Mouse (Mus musculus): ENCODE measurements around the gene Cenpx. TPM values are rescaled to one million over a fixed set of nuclear protein-coding genes. Genes with fewer than 3 reads are reported as not detected.

Cenpx gene
- polyA plus RNA-seq, 1 experiment from 2014 or later: 106 TPM

DNA sequence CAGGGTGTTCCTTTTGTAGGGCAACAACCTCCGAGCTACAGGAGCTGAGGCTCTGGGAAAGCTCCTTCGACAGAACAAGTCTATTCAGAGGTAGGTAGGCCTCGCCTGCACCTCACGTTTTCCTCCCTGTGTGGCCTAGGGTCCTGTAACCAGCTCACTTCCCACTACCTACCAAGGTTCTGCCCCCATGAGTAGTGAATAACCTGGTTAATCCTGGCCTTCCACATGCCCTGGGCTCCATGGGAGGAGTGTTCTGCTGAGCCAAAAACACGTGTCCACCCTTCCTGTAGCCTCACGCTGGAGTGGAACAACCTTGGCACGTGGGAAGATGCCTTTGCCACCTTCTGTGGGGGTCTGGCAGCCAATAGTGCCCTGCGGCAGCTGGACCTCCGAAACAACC lies 1.6 kb upstream of the Cenpx start:
- 93% methylated on average over 9 of the region's 9 CpGs for WGBS
- no peaks in the 10 kb centered on the region for H3K27me3 ChIP-seq (ENCODE audit: control insufficient read depth, insufficient read depth, low read length)
- H3K4me3 ChIP-seq (replicated peaks; ENCODE audit: low read length): no peak overlapping the region
- H3K9ac ChIP-seq: no peak overlapping the region
- H3K36me3 ChIP-seq (replicated peaks; ENCODE audit: control insufficient read depth, insufficient read depth): peaks cover 37% of the 10 kb centered on the region
- DNase-seq (ENCODE audit: low spot score) (no peak), ATAC-seq (ENCODE audit: low FRiP score) (no peak)
- peaks cover 17% of the 10 kb centered on the region for H3K4me1 ChIP-seq (replicated peaks; ENCODE audit: control insufficient read depth, insufficient read depth, low read length)
- no peak overlapping the region for H3K27ac ChIP-seq
- H3K9me3 ChIP-seq (ENCODE audit: control insufficient read depth, low read length): no peaks in the 10 kb centered on the region
- no peak overlapping the region for H3K4me2 ChIP-seq (replicated peaks)

- peak overlapping the region; percentile 59 for H3K4me3 ChIP-seq (replicated peaks; ENCODE audit: low read length)
- no peaks in the 10 kb centered on the region for H3K9me3 ChIP-seq (ENCODE audit: control insufficient read depth, low read length)
- H3K4me2 ChIP-seq (replicated peaks): peak overlapping the region; percentile 99
- no peak overlapping the region for H3K27ac ChIP-seq
- ATAC-seq (ENCODE audit: low FRiP score): no peak
- H3K36me3 ChIP-seq (replicated peaks; ENCODE audit: control insufficient read depth, insufficient read depth): peaks cover 43% of the 10 kb centered on the region
- WGBS: 65% methylated on average over 10 of the region's 10 CpGs
- H3K27me3 ChIP-seq (ENCODE audit: control insufficient read depth, insufficient read depth, low read length): no peaks in the 10 kb centered on the region
- peaks cover 17% of the 10 kb centered on the region for H3K4me1 ChIP-seq (replicated peaks; ENCODE audit: control insufficient read depth, insufficient read depth, low read length)
- H3K9ac ChIP-seq: peak overlapping the region; percentile 74
- DNase-seq (ENCODE audit: low spot score): no peak
These were observed 1.0 kb upstream of the Cenpx start for GRCm38 (mm10) chr11:120714546-120714945.

DNA sequence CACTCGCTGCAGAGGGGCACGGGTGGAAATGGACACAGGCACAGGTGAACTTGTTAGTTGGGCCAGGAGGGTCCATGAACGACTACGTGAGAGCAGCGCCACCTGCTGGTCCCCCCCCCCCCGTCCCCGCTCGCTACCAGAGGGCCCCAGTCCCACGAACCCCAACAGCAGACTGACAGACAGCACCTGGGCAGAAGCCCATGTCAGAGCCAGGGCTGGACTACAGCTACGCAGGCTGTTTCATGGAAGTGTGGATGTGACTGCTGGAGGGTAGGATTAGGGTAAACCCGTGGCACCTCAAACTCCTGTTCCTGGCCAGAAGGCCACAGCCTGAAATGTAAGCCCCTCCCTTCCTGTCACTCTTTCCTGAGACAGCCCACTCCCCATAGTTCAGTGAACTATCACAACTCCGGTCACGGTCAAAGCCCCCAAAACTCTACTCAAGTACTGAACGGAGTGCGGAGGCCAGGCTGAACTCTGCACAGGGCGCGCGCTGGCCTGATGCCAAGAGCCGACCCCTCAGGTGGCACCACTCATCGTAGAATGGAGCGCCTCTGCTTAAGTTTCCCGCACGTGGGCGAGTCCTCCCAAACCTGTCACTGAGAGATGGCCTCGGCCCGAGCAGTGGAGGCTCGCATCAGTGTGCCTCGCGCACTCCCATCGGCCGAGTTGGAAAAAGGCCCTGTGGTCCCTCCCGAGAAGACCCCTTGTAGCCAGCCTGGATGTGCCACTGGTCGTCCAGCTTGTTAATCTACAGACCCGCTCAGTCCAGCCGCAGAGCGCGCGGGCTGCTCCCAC lies 568 bp downstream of the Cenpx start:
- Histone ChIP-seq H3K4me1 (replicated peaks; ENCODE audit: control insufficient read depth, insufficient read depth, low read length) (peaks cover 17% of the 10 kb centered on the region), H3K4me3 (replicated peaks; ENCODE audit: low read length) (peak overlapping the region; percentile 59), H3K36me3 (replicated peaks; ENCODE audit: control insufficient read depth, insufficient read depth) (peaks cover 41% of the 10 kb centered on the region), H3K9ac (peak overlapping the region; percentile 69), H3K27me3 (ENCODE audit: control insufficient read depth, insufficient read depth, low read length) (no peaks in the 10 kb centered on the region), H3K27ac (peak overlapping the region; percentile 72), H3K4me2 (replicated peaks) (peak overlapping the region; percentile 99), H3K9me3 (ENCODE audit: control insufficient read depth, low read length) (no peaks in the 10 kb centered on the region)
- DNase-seq (ENCODE audit: low spot score) (no peak), ATAC-seq (ENCODE audit: low FRiP score) (peak; percentile 56)
- 1% methylated on average over 38 of the region's 38 CpGs for WGBS

DNA sequence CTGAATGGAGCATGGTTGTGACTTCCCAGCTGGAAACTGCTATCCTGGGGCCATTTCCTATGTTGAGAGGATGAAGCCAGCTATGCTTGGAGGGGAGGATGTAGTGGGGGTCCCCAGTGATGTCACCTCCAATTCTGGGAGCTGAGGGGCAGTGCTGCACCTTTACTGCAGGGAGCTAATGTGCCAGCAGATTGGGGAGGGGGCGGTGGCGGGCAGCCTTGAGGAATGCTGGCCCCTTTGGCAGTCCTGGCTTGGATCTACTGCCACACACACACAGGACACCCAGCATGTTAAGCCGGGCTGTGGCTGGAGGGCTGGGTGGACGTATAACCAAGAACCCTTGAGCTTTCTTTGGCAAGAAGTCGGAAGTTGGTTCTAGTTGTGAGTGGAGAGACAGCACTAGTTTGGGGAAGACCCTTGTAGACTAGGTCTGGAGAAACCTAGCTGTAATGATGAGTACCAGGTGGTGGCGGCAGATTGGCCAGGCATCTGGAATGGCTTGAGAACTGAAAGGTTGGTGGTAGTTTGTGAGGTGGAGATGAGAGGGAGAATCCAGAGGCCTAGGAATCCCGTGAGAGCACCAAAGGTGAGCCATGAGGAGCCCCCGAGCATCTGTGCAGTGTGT lies 1.4 kb downstream of the Cenpx start:
- H3K4me3 ChIP-seq (replicated peaks; ENCODE audit: low read length): 0 out of 2 replicates have a peak overlapping the region, but pooled peaks have one; percentile 59
- peaks cover 32% of the 10 kb centered on the region for H3K36me3 ChIP-seq (replicated peaks; ENCODE audit: control insufficient read depth, insufficient read depth)
- H3K4me2 ChIP-seq (replicated peaks): peak overlapping the region; percentile 99
- H3K9me3 ChIP-seq (ENCODE audit: control insufficient read depth, low read length): no peaks in the 10 kb centered on the region
- H3K9ac ChIP-seq: no peak overlapping the region
- ATAC-seq (ENCODE audit: low FRiP score): no peak
- H3K4me1 ChIP-seq (replicated peaks; ENCODE audit: control insufficient read depth, insufficient read depth, low read length): peaks cover 17% of the 10 kb centered on the region
- H3K27me3 ChIP-seq (ENCODE audit: control insufficient read depth, insufficient read depth, low read length): no peaks in the 10 kb centered on the region
- WGBS: 68% methylated on average over 8 of the region's 8 CpGs
- H3K27ac ChIP-seq: no peak overlapping the region
- no peak for DNase-seq (ENCODE audit: low spot score)

GRCm38 (mm10) chr11:120710672-120711071 lies 2.9 kb downstream of the Cenpx start:
- Histone ChIP-seq H3K9ac (no peak overlapping the region), H3K9me3 (ENCODE audit: control insufficient read depth, low read length) (no peaks in the 10 kb centered on the region), H3K36me3 (replicated peaks; ENCODE audit: control insufficient read depth, insufficient read depth) (peaks cover 28% of the 10 kb centered on the region), H3K4me3 (replicated peaks; ENCODE audit: low read length) (no peak overlapping the region), H3K4me1 (replicated peaks; ENCODE audit: control insufficient read depth, insufficient read depth, low read length) (peaks cover 17% of the 10 kb centered on the region), H3K27me3 (ENCODE audit: control insufficient read depth, insufficient read depth, low read length) (no peaks in the 10 kb centered on the region), H3K27ac (no peak overlapping the region), H3K4me2 (replicated peaks) (no peak overlapping the region)
- no peak for ATAC-seq (ENCODE audit: low FRiP score)
- DNase-seq (ENCODE audit: low spot score): no peak
- WGBS: 65% methylated on average over 5 of the region's 5 CpGs

GRCm38 (mm10) chr11:120709551-120709950 lies 4.0 kb downstream of the Cenpx start:
- peaks cover 19% of the 10 kb centered on the region for H3K4me1 ChIP-seq (replicated peaks; ENCODE audit: control insufficient read depth, insufficient read depth, low read length)

DNA sequence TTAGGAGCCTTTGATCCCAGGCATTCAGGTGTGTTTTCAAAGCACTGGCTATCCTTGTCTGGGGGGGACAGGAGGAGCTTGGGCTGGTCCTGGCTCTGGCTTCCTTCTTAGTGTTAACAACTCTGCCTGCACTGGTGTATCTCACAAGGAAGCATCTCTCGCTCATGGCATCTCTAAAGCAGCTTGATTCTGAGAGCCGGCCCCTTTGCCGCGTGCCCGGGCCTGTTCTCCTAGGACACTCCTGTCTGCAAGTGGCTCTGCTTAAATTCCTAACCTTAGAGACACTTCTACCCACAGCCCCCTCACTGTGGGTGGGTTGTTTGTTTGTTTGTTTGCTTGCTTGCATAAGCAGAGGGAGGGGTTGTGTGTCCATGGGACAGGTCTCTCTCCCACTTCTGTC lies 5.6 kb downstream of the Cenpx start:
- Histone ChIP-seq H3K36me3 (replicated peaks; ENCODE audit: control insufficient read depth, insufficient read depth) (peaks cover 40% of the 10 kb centered on the region), H3K4me3 (replicated peaks; ENCODE audit: low read length) (no peak overlapping the region), H3K4me2 (replicated peaks) (no peak overlapping the region), H3K27ac (no peak overlapping the region), H3K9ac (no peak overlapping the region), H3K4me1 (replicated peaks; ENCODE audit: control insufficient read depth, insufficient read depth, low read length) (peaks cover 19% of the 10 kb centered on the region), H3K27me3 (ENCODE audit: control insufficient read depth, insufficient read depth, low read length) (no peaks in the 10 kb centered on the region), H3K9me3 (ENCODE audit: control insufficient read depth, low read length) (no peaks in the 10 kb centered on the region)
- no peak for ATAC-seq (ENCODE audit: low FRiP score)
- DNase-seq (ENCODE audit: low spot score): no peak
- WGBS: 31% methylated on average over 5 of the region's 5 CpGs

More at GRCm38 (mm10) chr11:120709551-120709950, 4.0 kb downstream of the Cenpx start:
- H3K4me2 ChIP-seq (replicated peaks): no peak overlapping the region
- 88% methylated on average over 2 of the region's 2 CpGs for WGBS
- H3K9me3 ChIP-seq (ENCODE audit: control insufficient read depth, low read length): no peaks in the 10 kb centered on the region
- H3K4me3 ChIP-seq (replicated peaks; ENCODE audit: low read length): no peak overlapping the region
- H3K27ac ChIP-seq: no peak overlapping the region
- no peak for ATAC-seq (ENCODE audit: low FRiP score)
- H3K27me3 ChIP-seq (ENCODE audit: control insufficient read depth, insufficient read depth, low read length): no peaks in the 10 kb centered on the region
- no peak for DNase-seq (ENCODE audit: low spot score)
- no peak overlapping the region for H3K9ac ChIP-seq
- H3K36me3 ChIP-seq (replicated peaks; ENCODE audit: control insufficient read depth, insufficient read depth): peaks cover 28% of the 10 kb centered on the region

DNA sequence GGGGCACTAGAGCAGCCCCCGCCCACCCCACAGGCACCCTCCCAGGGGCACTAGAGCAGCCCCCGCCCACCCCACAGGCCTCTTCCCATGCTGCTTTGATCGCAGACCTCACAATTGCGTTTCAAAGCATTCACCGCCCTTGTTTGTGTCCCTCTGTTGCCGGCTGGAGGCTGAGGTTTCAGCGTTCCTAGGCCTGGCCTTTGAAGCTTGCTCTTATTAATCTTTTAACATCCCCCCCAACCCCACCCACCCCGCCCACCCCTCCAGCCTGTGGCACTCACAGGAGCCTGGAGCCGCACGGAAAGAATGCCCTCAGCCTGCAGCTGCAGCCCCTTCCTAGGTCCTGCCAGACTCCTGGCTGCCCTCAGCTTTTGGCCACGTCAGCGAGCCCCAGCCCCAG lies 6.3 kb downstream of the Cenpx start:
- ATAC-seq (ENCODE audit: low FRiP score): no peak
- no peak overlapping the region; the same call in 1 of the 2 replicates for H3K27ac ChIP-seq
- 11% methylated on average over 11 of the region's 12 CpGs for WGBS

GRCm38 (mm10) chr11:120706120-120706519 lies 7.4 kb downstream of the Cenpx start:
- Histone ChIP-seq H3K4me3 (replicated peaks; ENCODE audit: low read length) (no peak overlapping the region), H3K9me3 (ENCODE audit: control insufficient read depth, low read length) (no peaks in the 10 kb centered on the region), H3K36me3 (replicated peaks; ENCODE audit: control insufficient read depth, insufficient read depth) (peaks cover 53% of the 10 kb centered on the region), H3K27ac (no peak overlapping the region), H3K9ac (no peak overlapping the region), H3K4me2 (replicated peaks) (no peak overlapping the region), H3K4me1 (replicated peaks; ENCODE audit: control insufficient read depth, insufficient read depth, low read length) (peaks cover 13% of the 10 kb centered on the region; the same call in 1 of the 2 replicates), H3K27me3 (ENCODE audit: control insufficient read depth, insufficient read depth, low read length) (no peaks in the 10 kb centered on the region)
- WGBS: 67% methylated on average over 5 of the region's 5 CpGs
- ATAC-seq (ENCODE audit: low FRiP score): no peak
- DNase-seq (ENCODE audit: low spot score): no peak

More for the DNA sequence above, 6.3 kb downstream of the Cenpx start:
- peaks cover 47% of the 10 kb centered on the region for H3K36me3 ChIP-seq (replicated peaks; ENCODE audit: control insufficient read depth, insufficient read depth)
- no peak overlapping the region for H3K4me2 ChIP-seq (replicated peaks)
- H3K4me1 ChIP-seq (replicated peaks; ENCODE audit: control insufficient read depth, insufficient read depth, low read length): peaks cover 13% of the 10 kb centered on the region; the same call in 1 of the 2 replicates
- no peak for DNase-seq (ENCODE audit: low spot score)
- H3K9me3 ChIP-seq (ENCODE audit: control insufficient read depth, low read length): no peaks in the 10 kb centered on the region
- H3K9ac ChIP-seq: no peak overlapping the region
- no peak overlapping the region for H3K4me3 ChIP-seq (replicated peaks; ENCODE audit: low read length)
- no peaks in the 10 kb centered on the region for H3K27me3 ChIP-seq (ENCODE audit: control insufficient read depth, insufficient read depth, low read length)

All from hindbrain, embryonic 14.5 days (tissue).